Comparison of ENCODE assay signal across 8 mouse cellular contexts in the genomic region with DNA sequence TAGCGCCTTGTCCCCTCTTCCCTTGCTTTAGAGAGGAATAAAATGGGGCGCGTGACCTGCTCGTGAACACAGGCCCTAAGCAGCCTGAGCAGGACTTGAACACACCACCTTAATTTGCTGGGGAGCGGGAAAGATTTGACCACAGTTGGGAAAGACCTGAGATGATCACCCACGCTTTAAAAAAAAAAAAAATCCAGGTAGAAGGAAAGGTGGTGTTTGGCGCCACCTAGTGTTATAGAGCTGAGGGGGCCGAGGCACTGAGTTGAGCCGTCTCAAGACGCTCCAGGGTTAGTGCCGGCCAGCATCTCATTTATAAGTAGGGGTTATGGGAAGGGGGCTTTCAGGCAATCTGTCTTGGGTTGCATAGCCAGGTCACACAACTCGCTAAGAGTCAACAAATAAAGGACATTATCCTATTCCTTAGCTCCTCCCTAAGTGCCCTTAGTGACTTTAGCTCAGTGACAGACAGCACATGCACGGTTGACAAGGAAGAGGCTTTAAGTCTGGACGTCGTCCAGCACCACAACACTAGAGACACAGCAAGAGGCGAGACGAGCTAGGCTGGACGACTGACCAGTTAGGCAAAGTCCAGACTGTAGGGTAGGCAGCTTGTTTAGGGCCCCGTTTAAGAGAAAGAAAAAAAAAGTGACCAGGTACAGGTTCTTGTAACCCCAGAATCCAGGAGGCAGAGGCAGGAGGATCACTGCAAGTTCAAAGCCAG. TPM values are rescaled to one million over a fixed set of nuclear protein-coding genes. Genes with fewer than 3 reads are reported as not detected.
DNase-seq lines count a peak whose midpoint lies in the region; ATAC-seq and TF ChIP-seq lines count a peak whose summit lies in the region.

No protein-coding gene starts in this region.

- no peak for TF ChIP-seq POLR2A in cerebellum, adult 2 months (IDR thresholded peaks at IDR 0.05; ENCODE audit: borderline replicate concordance, insufficient read depth, low read length)

- 8% methylated on average over 19 of the region's 19 CpGs for WGBS in cerebellum, adult 2 months
- WGBS in lung, postnatal 0 days: 10% methylated on average over 19 of the region's 19 CpGs

- no peaks in the 10 kb centered on the region for H3K9me3 ChIP-seq in E14TG2a.4 (ENCODE audit: low read length)
- no peaks in the 10 kb centered on the region for H3K9me3 ChIP-seq in lung, postnatal 0 days (ENCODE audit: low read length)

- no peaks in the 10 kb centered on the region for H3K36me3 ChIP-seq in E14TG2a.4 (ENCODE audit: insufficient read depth, low read length)
- H3K36me3 ChIP-seq in lung, postnatal 0 days (ENCODE audit: insufficient read depth, low read length): no peaks in the 10 kb centered on the region

- H3K9ac ChIP-seq in lung, postnatal 0 days (replicated peaks; ENCODE audit: low read depth): no peak overlapping the region

- H3K4me2 ChIP-seq in lung, postnatal 0 days (replicated peaks; ENCODE audit: low read depth, low read length): no peak overlapping the region

- no peak overlapping the region for H3K4me3 ChIP-seq in E14TG2a.4 (replicated peaks; ENCODE audit: low read length)
- no peak overlapping the region for H3K4me3 ChIP-seq in cerebellum, adult 2 months (replicated peaks; ENCODE audit: insufficient read depth, low read depth, low read length)
- no peak overlapping the region for H3K4me3 ChIP-seq in lung, postnatal 0 days (ENCODE audit: low read depth, low read length)

- H3K27ac ChIP-seq in cerebellum, adult 2 months (ENCODE audit: insufficient read depth, low read length): no peak overlapping the region
- H3K27ac ChIP-seq in lung, postnatal 0 days (ENCODE audit: low read length): no peak overlapping the region

- peak; percentile 76 for TF ChIP-seq CTCF in E14TG2a.4 (conservative IDR thresholded peaks at IDR 0.05; ENCODE audit: low read length)
- peak; percentile 77 for TF ChIP-seq CTCF in cerebellum, adult 2 months (IDR thresholded peaks at IDR 0.05; ENCODE audit: borderline replicate concordance, insufficient read depth, low read depth, low read length)
- peak; percentile 90 for TF ChIP-seq CTCF in lung, postnatal 0 days (IDR thresholded peaks at IDR 0.05)

- TF ChIP-seq EP300 in lung, postnatal 0 days (IDR thresholded peaks at IDR 0.05): no peak

- no peak for ATAC-seq in lung, postnatal 0 days
- no peak for ATAC-seq in inflammation-experienced regulatory T-cells, adult 6 months

- DNase-seq in 3134 (ENCODE audit: extremely low read depth, insufficient read length, low spot score): peak; percentile 30
- peak; percentile 67 to 82 for DNase-seq in cerebellum, adult 2 months
- DNase-seq in heart, adult 9 months (ENCODE audit: low spot score in 2 of 2): peak; percentile 44 to 67
- peak; percentile 67 for DNase-seq in layer of hippocampus, adult 11-12 months (ENCODE audit: low spot score)
- peak; percentile 84 for DNase-seq in lung, postnatal 0 days (ENCODE audit: low spot score)
- peak; percentile 51 for DNase-seq in right cerebral cortex, postnatal 25 days

- peaks cover 29% of the 10 kb centered on the region for H3K4me1 ChIP-seq in E14TG2a.4 (replicated peaks; ENCODE audit: low read depth, low read length)
- H3K4me1 ChIP-seq in cerebellum, adult 2 months (ENCODE audit: control insufficient read depth, insufficient read depth, low read length): peaks cover 3% of the 10 kb centered on the region; the same call in 1 of the 2 replicates
- H3K4me1 ChIP-seq in lung, postnatal 0 days (ENCODE audit: insufficient read depth, low read depth, low read length): peaks cover 6% of the 10 kb centered on the region; the same call in 1 of the 2 replicates

- H3K27me3 ChIP-seq in E14TG2a.4 (ENCODE audit: insufficient read depth, low read length): peaks cover 25% of the 10 kb centered on the region
- no peaks in the 10 kb centered on the region for H3K27me3 ChIP-seq in cerebellum, adult 2 months (ENCODE audit: control insufficient read depth, insufficient read depth, low read length)
- no peaks in the 10 kb centered on the region for H3K27me3 ChIP-seq in lung, postnatal 0 days (replicated peaks; ENCODE audit: insufficient read depth, low read length)

RNA-seq across cellular contexts. Expression of a gene that starts 4.6 kb away (rescaled TPM):
- polyA plus RNA-seq in cerebellum, adult 2 months (2012; rRNA removed): 174 and 192 TPM in 2 replicates
- polyA plus RNA-seq in lung, postnatal 0 days (2015; fragmentation: Nextera tagmentation; extraction: Ambion mirVana): 29.9 and 32.5 TPM in 2 replicates
- 10 to 100 TPM; 28.0 to 33.5 (median 31.8) TPM for polyA plus RNA-seq in inflammation-experienced regulatory T-cells, adult 6 months (2017; shearing (Covaris generic))

RNA-seq across cellular contexts. Expression of a gene that starts 5.2 kb away (rescaled TPM):
- polyA plus RNA-seq in cerebellum, adult 2 months (2012; rRNA removed): 0.15 and 0.24 TPM in 2 replicates
- 0.15 and 0.18 TPM in 2 replicates for polyA plus RNA-seq in lung, postnatal 0 days (2015; fragmentation: Nextera tagmentation; extraction: Ambion mirVana)
- polyA plus RNA-seq in inflammation-experienced regulatory T-cells, adult 6 months (2017; shearing (Covaris generic)): not detected

Comparison
In these comparisons a context has a peak if more than half of its experiments do, and no peak if none do; other contexts are left out.
1. DNase-seq: peak in every context shown above with its lines; median percentile 84 in lung, postnatal 0 days; 74 in cerebellum, adult 2 months; 67 in layer of hippocampus, adult 11-12 months; 56 in heart, adult 9 months; 51 in right cerebral cortex, postnatal 25 days; 30 in 3134.